Mouse (Mus musculus) kidney, postnatal 10 days (tissue): ENCODE data around the gene Olfr477.
"Not testable (repeated sequence)": the region's sequence is repeated elsewhere in the genome, so short reads cannot be mapped to it uniquely, and the experiment has no call there.

Experiments
- DNase-seq: peaks from one replicate; pipeline ENCODE4 v3.0.0; 2021; ENCODE audit warnings: mixed read lengths

Gene Olfr477

DNA sequence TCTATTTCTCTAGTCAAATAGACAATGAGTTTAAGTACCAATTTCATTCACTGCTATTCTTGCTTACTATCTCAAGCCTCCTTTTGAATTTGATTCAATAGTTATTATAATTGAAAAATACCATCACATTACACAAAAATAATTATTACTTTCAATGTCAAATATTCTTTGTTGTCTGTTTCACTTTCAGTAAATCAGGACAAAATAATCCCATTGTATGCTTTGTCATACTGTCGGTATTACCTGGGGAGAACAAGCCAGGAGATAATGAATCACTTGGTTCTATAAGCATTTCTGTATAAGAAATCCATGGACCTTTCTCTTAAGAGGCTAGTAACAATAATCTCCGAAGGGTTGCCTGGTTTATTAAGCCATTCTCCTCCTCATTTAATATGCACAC lies at the start of gene Olfr477:
Olfr477 (plus strand) TSS at position 301 of the 400 bp plus-strand sequence.
- DNase-seq = no peak

DNA sequence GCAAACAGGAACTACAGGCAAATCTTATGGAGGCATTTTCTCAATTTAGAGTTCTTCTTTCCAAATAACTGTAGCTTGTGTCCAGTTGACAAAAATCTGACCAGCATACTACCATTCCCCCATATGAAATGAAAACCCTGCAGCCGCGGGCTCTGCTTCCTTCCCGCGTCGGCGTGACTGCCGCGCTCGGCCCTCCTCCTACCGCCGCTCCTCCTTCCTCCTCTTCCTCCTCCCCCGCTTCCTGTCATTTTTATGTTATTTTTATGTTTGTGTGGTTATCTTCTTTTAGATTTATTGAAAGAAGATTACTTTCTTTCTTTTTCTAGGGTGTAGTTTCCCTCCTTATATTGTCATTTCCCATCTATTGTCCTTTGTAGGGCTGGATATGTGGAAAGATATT lies 34.0 kb upstream of the Olfr477 start:
- DNase-seq = not testable (repeated sequence)

DNA sequence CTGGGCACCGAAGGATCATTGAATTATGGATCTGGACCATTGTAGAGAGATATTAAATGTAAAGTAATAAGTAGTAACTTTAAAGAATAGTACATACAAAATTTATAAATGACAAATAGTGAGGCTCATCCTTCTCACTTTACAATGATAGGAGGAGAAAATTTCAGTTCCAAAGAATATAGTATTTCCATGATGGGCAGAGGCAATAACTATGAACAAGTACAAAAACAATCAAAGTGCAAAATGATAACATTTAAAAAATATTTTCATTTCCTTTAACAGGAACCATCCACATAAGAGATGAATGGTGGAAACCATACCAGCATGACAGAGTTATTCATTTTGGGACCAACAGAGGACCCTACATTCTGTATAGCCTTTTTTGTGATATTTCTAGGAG lies 32.1 kb upstream of the Olfr477 start, which contains the start of gene Olfr474:
Olfr474 (plus strand) TSS at position 301 of the 400 bp plus-strand sequence.
- DNase-seq = no peak

DNA sequence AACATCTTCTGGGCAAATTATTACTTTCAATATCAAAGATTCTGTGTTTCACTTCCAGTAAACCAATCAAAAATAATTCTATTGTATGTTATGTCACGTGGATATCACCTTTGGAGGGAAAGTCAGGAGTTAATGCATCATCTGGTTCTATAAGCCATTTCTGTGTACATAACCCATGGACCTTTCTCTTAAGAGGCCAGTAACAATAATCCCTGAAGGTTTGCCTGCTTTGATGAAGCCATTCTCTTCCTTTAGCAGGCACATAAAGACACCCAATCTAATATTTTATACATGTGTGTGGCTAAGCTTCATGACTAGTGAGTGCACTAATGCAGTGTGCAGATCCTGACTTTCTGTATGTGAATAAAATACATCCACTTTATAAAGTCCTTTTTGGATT lies 22.0 kb upstream of the Olfr477 start, which contains the start of gene Olfr476:
Olfr476 (plus strand) TSS at position 301 of the 400 bp plus-strand sequence.
- no peak for DNase-seq

DNA sequence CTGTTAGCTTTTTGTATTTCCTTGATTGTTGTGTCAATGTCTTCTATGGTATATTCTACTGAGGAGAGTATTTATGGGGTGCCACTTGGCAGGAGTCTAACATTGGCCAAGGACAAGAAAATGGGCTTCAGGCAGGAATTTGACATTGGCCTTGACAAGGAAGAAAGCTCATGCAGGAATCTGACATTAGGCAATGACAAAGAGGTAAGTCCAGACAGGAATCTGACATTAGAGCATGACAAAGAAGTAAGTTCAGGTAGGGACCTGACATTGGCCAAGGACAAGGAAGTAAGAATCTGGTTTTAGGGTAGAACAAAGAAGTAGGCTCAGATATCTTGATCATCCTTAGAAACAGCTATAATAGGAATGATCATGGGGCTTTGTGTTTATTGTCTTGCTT lies 27.8 kb downstream of the Olfr477 start:
- DNase-seq = not testable (repeated sequence)

DNA sequence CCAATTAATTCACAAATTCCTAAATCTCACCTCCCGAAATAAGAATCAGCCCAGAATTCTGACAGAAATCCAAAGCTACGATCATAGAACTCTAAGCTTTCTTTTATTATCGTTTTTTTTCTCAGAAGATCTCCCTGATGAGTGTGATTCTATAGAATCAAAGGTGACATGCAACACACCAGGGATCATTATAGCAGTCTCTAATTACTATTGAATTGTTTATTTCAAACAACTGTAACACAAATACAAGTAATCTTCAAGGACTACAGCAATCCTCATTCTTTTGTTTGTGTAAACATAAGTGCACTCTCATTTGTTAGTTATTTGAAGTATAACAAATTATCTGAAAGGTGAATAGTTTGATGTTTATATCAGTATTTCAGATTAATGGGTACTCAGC lies 47.4 kb downstream of the Olfr477 start, which contains the start of gene Olfr478:
Olfr478 (minus strand) TSS at position 101 of the 400 bp plus-strand sequence.
- DNase-seq = no peak
